Mouse (Mus musculus): Measurements from ENCODE around the gene Kdm6b. TPM values are rescaled to one million over a fixed set of nuclear protein-coding genes. Genes with fewer than 3 reads are reported as not detected.

Kdm6b gene
- polyA plus RNA-seq, 1 experiment from 2014 or later, result 59.2 TPM

- H3K36me3 ChIP-seq, result peaks cover 4% of the 10 kb centered on the region
- ATAC-seq, result peak; percentile 49; the same call in 1 of the 2 replicates
- H3K27ac ChIP-seq, result no peak overlapping the region
- no peak overlapping the region for H3K9ac ChIP-seq (replicated peaks)
- no peak overlapping the region for H3K4me2 ChIP-seq (replicated peaks)
- WGBS, result 50% methylated on average over 10 of the region's 10 CpGs
- H3K27me3 ChIP-seq, result no peaks in the 10 kb centered on the region
- H3K4me3 ChIP-seq (replicated peaks), result no peak overlapping the region
- H3K9me3 ChIP-seq, result no peaks in the 10 kb centered on the region
- peaks cover 10% of the 10 kb centered on the region for H3K4me1 ChIP-seq (replicated peaks)
Measured at GRCm38 (mm10) chr11:69390400-69391034, 23.0 kb downstream of the Kdm6b start.

GRCm38 (mm10) chr11:69389531-69390399 lies 23.7 kb downstream of the Kdm6b start:
- Histone ChIP-seq H3K27ac (no peak overlapping the region), H3K27me3 (no peaks in the 10 kb centered on the region), H3K4me2 (replicated peaks) (no peak overlapping the region), H3K9ac (replicated peaks) (peak overlapping the region; percentile 28; the same call in 1 of the 2 replicates), H3K4me1 (replicated peaks) (peaks cover 10% of the 10 kb centered on the region), H3K9me3 (no peaks in the 10 kb centered on the region), H3K4me3 (replicated peaks) (no peak overlapping the region), H3K36me3 (peaks cover 4% of the 10 kb centered on the region)
- WGBS, result 67% methylated on average over 14 of the region's 14 CpGs
- peak; percentile 19; the same call in 1 of the 2 replicates for ATAC-seq

GRCm38 (mm10) chr11:69388680-69389079 lies 24.8 kb downstream of the Kdm6b start:
- Histone ChIP-seq H3K4me3 (replicated peaks) (no peak overlapping the region), H3K27me3 (no peaks in the 10 kb centered on the region), H3K4me1 (replicated peaks) (0 out of 2 replicates have a peak, but pooled peaks cover 4% of the 10 kb centered on the region), H3K9ac (replicated peaks) (no peak overlapping the region), H3K27ac (no peak overlapping the region), H3K4me2 (replicated peaks) (no peak overlapping the region), H3K36me3 (peaks cover 4% of the 10 kb centered on the region), H3K9me3 (no peaks in the 10 kb centered on the region)
- ATAC-seq, result no peak
- WGBS, result 96% methylated on average over 4 of the region's 4 CpGs

GRCm38 (mm10) chr11:69386758-69387157 lies 26.7 kb downstream of the Kdm6b start:
- no peak overlapping the region for H3K9ac ChIP-seq (replicated peaks)
- no peak overlapping the region for H3K4me3 ChIP-seq (replicated peaks)
- no peaks in the 10 kb centered on the region for H3K9me3 ChIP-seq
- WGBS, result 87% methylated on average over 7 of the region's 7 CpGs
- H3K36me3 ChIP-seq, result peaks cover 6% of the 10 kb centered on the region; the same call in 1 of the 2 replicates
- no peak overlapping the region for H3K4me2 ChIP-seq (replicated peaks)
- ATAC-seq, result no peak
- no peak overlapping the region for H3K27ac ChIP-seq
- no peaks in the 10 kb centered on the region for H3K27me3 ChIP-seq
- 0 out of 2 replicates have a peak, but pooled peaks cover 4% of the 10 kb centered on the region for H3K4me1 ChIP-seq (replicated peaks)

DNA sequence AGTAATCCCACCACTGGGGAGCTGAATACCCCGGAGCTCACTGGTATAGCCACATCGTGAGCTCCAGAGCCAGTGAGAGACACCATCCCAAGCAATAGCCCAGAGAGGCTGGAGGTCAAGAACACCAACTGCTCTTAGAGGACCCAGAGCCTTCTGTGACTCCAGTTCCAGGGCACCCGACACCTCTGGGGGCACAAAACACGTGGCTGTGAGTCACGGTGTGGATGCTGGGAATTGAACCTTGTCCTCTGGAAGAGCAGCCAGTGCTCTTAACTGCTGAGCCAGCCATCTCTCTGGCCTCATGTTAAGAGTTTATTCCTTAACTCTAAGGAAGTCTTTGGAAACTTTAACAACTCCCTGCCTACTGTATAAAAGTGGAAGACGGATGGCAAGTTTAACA lies 28.5 kb downstream of the Kdm6b start:
- Histone ChIP-seq H3K4me3 (replicated peaks) (no peak overlapping the region), H3K9ac (replicated peaks) (no peak overlapping the region), H3K4me2 (replicated peaks) (no peak overlapping the region), H3K9me3 (no peaks in the 10 kb centered on the region), H3K27me3 (no peaks in the 10 kb centered on the region), H3K27ac (no peak overlapping the region), H3K36me3 (peaks cover 6% of the 10 kb centered on the region; the same call in 1 of the 2 replicates), H3K4me1 (replicated peaks) (0 out of 2 replicates have a peak, but pooled peaks cover 4% of the 10 kb centered on the region)
- no peak for ATAC-seq
- 81% methylated on average over 6 of the region's 6 CpGs for WGBS

DNA sequence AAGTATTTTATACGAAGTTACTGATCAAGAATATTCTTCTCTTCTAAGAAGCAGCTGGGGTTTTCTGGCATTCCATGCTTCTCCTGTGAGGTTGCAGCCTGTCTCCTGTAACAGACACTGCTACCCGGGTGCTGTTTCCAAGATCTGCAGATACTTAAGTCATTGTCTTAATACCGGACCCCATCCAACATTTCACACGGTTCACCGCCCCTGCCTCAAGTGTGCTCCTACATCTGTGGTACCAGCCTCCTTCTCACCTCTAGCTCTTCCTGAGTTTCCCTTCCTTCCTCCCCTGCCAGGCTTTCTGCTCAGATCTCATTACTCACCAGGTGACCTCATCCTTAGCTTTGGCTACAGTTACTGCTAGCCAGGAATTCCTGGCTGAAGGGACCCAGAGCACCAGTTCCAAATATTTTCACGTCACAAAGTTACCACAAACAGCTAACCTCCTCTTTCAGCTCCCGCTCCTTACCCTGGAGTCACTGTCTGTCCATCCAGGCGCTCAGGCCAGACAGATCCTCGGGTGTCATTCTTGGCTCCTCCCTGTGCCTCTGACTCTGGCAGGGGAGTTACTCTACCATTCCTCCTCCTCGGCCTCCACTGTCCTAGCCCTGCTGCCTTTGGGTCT lies 30.9 kb downstream of the Kdm6b start:
- H3K4me3 ChIP-seq (replicated peaks), result no peak overlapping the region
- no peaks in the 10 kb centered on the region for H3K9me3 ChIP-seq
- 0 out of 2 replicates have a peak overlapping the region, but pooled peaks have one; percentile 7 for H3K9ac ChIP-seq (replicated peaks)
- H3K36me3 ChIP-seq, result peaks cover 11% of the 10 kb centered on the region; the same call in 1 of the 2 replicates
- H3K4me1 ChIP-seq (replicated peaks), result no peaks in the 10 kb centered on the region
- H3K27me3 ChIP-seq, result no peaks in the 10 kb centered on the region
- WGBS, result 69% methylated on average over 10 of the region's 10 CpGs
- H3K27ac ChIP-seq, result no peak overlapping the region
- H3K4me2 ChIP-seq (replicated peaks), result no peak overlapping the region
- no peak for ATAC-seq

- Histone ChIP-seq H3K4me2 (replicated peaks) (no peak overlapping the region), H3K36me3 (peaks cover 14% of the 10 kb centered on the region; the same call in 1 of the 2 replicates), H3K9ac (replicated peaks) (no peak overlapping the region), H3K4me1 (replicated peaks) (no peaks in the 10 kb centered on the region), H3K27ac (no peak overlapping the region), H3K9me3 (no peaks in the 10 kb centered on the region), H3K27me3 (no peaks in the 10 kb centered on the region), H3K4me3 (replicated peaks) (no peak overlapping the region)
- no peak for ATAC-seq
- 86% methylated on average over 6 of the region's 6 CpGs for WGBS
Measured at GRCm38 (mm10) chr11:69381356-69381755, 32.1 kb downstream of the Kdm6b start.

DNA sequence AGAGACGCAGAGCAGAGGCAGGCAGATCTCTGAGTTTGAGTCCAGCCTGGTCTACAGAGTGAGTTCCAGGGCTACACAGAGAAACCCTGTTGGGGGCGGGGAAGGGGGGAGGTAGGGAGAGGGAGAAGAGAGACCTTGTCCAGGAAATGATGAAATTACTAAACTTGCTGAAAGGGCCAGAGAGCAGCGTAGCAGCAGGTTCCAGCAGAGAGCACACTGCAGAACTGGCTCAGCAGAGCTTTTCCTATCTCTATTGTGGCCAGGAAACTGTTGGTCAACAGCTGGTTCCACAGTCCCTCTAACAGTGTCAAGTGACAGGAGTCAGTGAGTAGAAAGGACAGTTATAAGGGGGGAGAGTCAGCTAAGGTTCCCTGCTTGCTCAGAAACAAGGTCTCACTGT lies 33.9 kb downstream of the Kdm6b start:
- Histone ChIP-seq H3K4me3 (replicated peaks) (no peak overlapping the region), H3K36me3 (peaks cover 18% of the 10 kb centered on the region), H3K4me2 (replicated peaks) (no peak overlapping the region), H3K4me1 (replicated peaks) (no peaks in the 10 kb centered on the region), H3K9me3 (no peaks in the 10 kb centered on the region), H3K27me3 (no peaks in the 10 kb centered on the region), H3K27ac (no peak overlapping the region), H3K9ac (replicated peaks) (no peak overlapping the region)
- ATAC-seq, result no peak
- WGBS, result 91% methylated on average over 3 of the region's 3 CpGs

- WGBS, result 80% methylated on average over 3 of the region's 3 CpGs
- no peaks in the 10 kb centered on the region for H3K9me3 ChIP-seq
- H3K4me1 ChIP-seq (replicated peaks), result 0 out of 2 replicates have a peak, but pooled peaks cover 2% of the 10 kb centered on the region
- H3K4me2 ChIP-seq (replicated peaks), result no peak overlapping the region
- no peak for ATAC-seq
- H3K27ac ChIP-seq, result no peak overlapping the region
- no peaks in the 10 kb centered on the region for H3K27me3 ChIP-seq
- H3K9ac ChIP-seq (replicated peaks), result no peak overlapping the region
- peaks cover 22% of the 10 kb centered on the region for H3K36me3 ChIP-seq
- H3K4me3 ChIP-seq (replicated peaks), result no peak overlapping the region
Measured at GRCm38 (mm10) chr11:69377766-69378165, 35.7 kb downstream of the Kdm6b start.

DNA sequence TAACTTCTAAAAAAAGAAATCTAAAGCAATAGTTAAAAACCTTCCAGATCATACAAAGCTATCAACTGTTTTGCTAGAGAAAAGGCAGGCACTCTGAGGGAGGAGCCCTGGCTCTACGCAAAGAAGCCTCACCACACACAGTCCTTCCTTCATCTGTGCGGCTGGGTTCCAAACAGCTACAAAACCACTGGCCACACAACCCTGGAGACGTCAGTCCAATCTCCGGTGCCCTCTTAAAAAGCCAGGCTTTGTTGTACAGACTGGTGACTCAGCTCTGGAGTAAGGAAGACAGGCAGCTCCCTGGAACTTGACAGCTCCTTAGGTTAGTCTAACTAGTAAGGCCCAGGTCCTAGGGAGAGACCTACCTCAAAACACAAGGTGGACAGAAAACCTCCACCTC lies 37.8 kb downstream of the Kdm6b start:
- ATAC-seq, result no peak
- Histone ChIP-seq H3K4me1 (replicated peaks) (peaks cover 24% of the 10 kb centered on the region), H3K27me3 (no peaks in the 10 kb centered on the region), H3K36me3 (peaks cover 20% of the 10 kb centered on the region), H3K4me2 (replicated peaks) (no peak overlapping the region), H3K9ac (replicated peaks) (no peak overlapping the region), H3K4me3 (replicated peaks) (no peak overlapping the region), H3K27ac (no peak overlapping the region), H3K9me3 (no peaks in the 10 kb centered on the region)
- WGBS, result 93% methylated on average over 4 of the region's 4 CpGs

- no peaks in the 10 kb centered on the region for H3K9me3 ChIP-seq
- H3K27ac ChIP-seq, result no peak overlapping the region
- WGBS, result 94% methylated on average over 16 of the region's 16 CpGs
- no peak overlapping the region for H3K4me3 ChIP-seq (replicated peaks)
- peaks cover 31% of the 10 kb centered on the region for H3K4me1 ChIP-seq (replicated peaks)
- H3K9ac ChIP-seq (replicated peaks), result no peak overlapping the region
- ATAC-seq, result no peak
- H3K4me2 ChIP-seq (replicated peaks), result no peak overlapping the region
- no peaks in the 10 kb centered on the region for H3K27me3 ChIP-seq
- peaks cover 20% of the 10 kb centered on the region for H3K36me3 ChIP-seq
Measured at GRCm38 (mm10) chr11:69373223-69373965, 40.1 kb downstream of the Kdm6b start.

Measured in midbrain, embryonic 13.5 days (tissue).